Mouse (Mus musculus): ENCODE results near the gene Bmpr1a. TPM values are rescaled to one million over a fixed set of nuclear protein-coding genes. Genes with fewer than 3 reads are reported as not detected.
"Not testable (repeated sequence)": the region's sequence is repeated elsewhere in the genome, so short reads cannot be mapped to it uniquely, and the experiment has no call there.

Gene Bmpr1a
- total RNA-seq, 2 experiments from 2014 or later: 65.3 to 69.9 TPM

GRCm38 (mm10) chr14:34466291-34466690, 36.9 kb downstream of the Bmpr1a start:
- no peak for DNase-seq
- intact Hi-C loops (cut with DNase I; ENCODE audit: low total_unique reads): no loop called here

GRCm38 (mm10) chr14:34459386-34459785, 43.8 kb downstream of the Bmpr1a start:
- no peak for DNase-seq

GRCm38 (mm10) chr14:34458880-34459279, 44.3 kb downstream of the Bmpr1a start:
- no peak for DNase-seq
- intact Hi-C loops (cut with DNase I; ENCODE audit: low total_unique reads): loop anchor here (10.0 kb wide), 1 partner anchor 86 kb away; no protein-coding TSS in a partner anchor

More at GRCm38 (mm10) chr14:34459386-34459785, 43.8 kb downstream of the Bmpr1a start:
- intact Hi-C loops (cut with DNase I; ENCODE audit: low total_unique reads): loop anchor here (10.0 kb wide), 1 partner anchor 85 kb away; no protein-coding TSS in a partner anchor

GRCm38 (mm10) chr14:34454282-34454681, 48.9 kb downstream of the Bmpr1a start:
- no peak for DNase-seq
- intact Hi-C loops (cut with DNase I; ENCODE audit: low total_unique reads): loop anchor here (10.0 kb wide), 1 partner anchor 91 kb away; no protein-coding TSS in a partner anchor

GRCm38 (mm10) chr14:34453648-34454047, 49.5 kb downstream of the Bmpr1a start:
- intact Hi-C loops (cut with DNase I; ENCODE audit: low total_unique reads): loop anchor here (10.0 kb wide), 1 partner anchor 91 kb away; no protein-coding TSS in a partner anchor
- DNase-seq: no peak

GRCm38 (mm10) chr14:34451872-34452271, 51.3 kb downstream of the Bmpr1a start:
- intact Hi-C loops (cut with DNase I; ENCODE audit: low total_unique reads): loop anchor here (10.0 kb wide), 1 partner anchor 93 kb away; no protein-coding TSS in a partner anchor
- DNase-seq: no peak

GRCm38 (mm10) chr14:34450451-34450850, 52.7 kb downstream of the Bmpr1a start:
- intact Hi-C loops (cut with DNase I; ENCODE audit: low total_unique reads): loop anchor here (10.0 kb wide), 1 partner anchor 94 kb away; no protein-coding TSS in a partner anchor
- DNase-seq: no peak

- intact Hi-C loops (cut with DNase I; ENCODE audit: low total_unique reads): loop anchor here (10.0 kb wide), 1 partner anchor 95 kb away; no protein-coding TSS in a partner anchor
- no peak for DNase-seq
Observed at GRCm38 (mm10) chr14:34449807-34450206, 53.3 kb downstream of the Bmpr1a start.

- no peak for DNase-seq
- intact Hi-C loops (cut with DNase I; ENCODE audit: low total_unique reads): no loop called here
Observed at GRCm38 (mm10) chr14:34448398-34448797, 54.7 kb downstream of the Bmpr1a start.

GRCm38 (mm10) chr14:34447659-34448058, 55.5 kb downstream of the Bmpr1a start:
- DNase-seq: no peak
- intact Hi-C loops (cut with DNase I; ENCODE audit: low total_unique reads): no loop called here

- intact Hi-C loops (cut with DNase I; ENCODE audit: low total_unique reads): no loop called here
- no peak for DNase-seq
Observed at GRCm38 (mm10) chr14:34446624-34447023, 56.5 kb downstream of the Bmpr1a start.

- DNase-seq: no peak
- intact Hi-C loops (cut with DNase I; ENCODE audit: low total_unique reads): no loop called here
Observed at GRCm38 (mm10) chr14:34445348-34445747, 57.8 kb downstream of the Bmpr1a start.

- DNase-seq: no peak
- intact Hi-C loops (cut with DNase I; ENCODE audit: low total_unique reads): no loop called here
Observed at GRCm38 (mm10) chr14:34444924-34445323, 58.2 kb downstream of the Bmpr1a start.

- DNase-seq: peak; percentile 16
- intact Hi-C loops (cut with DNase I; ENCODE audit: low total_unique reads): no loop called here
Observed at GRCm38 (mm10) chr14:34444368-34444767, 58.8 kb downstream of the Bmpr1a start.

- DNase-seq: no peak
- intact Hi-C loops (cut with DNase I; ENCODE audit: low total_unique reads): no loop called here
Observed at GRCm38 (mm10) chr14:34442531-34442930, 60.6 kb downstream of the Bmpr1a start.

GRCm38 (mm10) chr14:34440526-34441066, 62.5 kb downstream of the Bmpr1a start:
- intact Hi-C loops (cut with DNase I; ENCODE audit: low total_unique reads): no loop called here
- DNase-seq: no peak

- no peak for DNase-seq
- intact Hi-C loops (cut with DNase I; ENCODE audit: low total_unique reads): no loop called here
Observed at GRCm38 (mm10) chr14:34429069-34429468, 74.1 kb downstream of the Bmpr1a start.

GRCm38 (mm10) chr14:34428274-34428673, 74.9 kb downstream of the Bmpr1a start:
- intact Hi-C loops (cut with DNase I; ENCODE audit: low total_unique reads): no loop called here
- DNase-seq: no peak

- no peak for DNase-seq
- intact Hi-C loops (cut with DNase I; ENCODE audit: low total_unique reads): no loop called here
Observed at GRCm38 (mm10) chr14:34421078-34421477, 82.1 kb downstream of the Bmpr1a start.

- intact Hi-C loops (cut with DNase I; ENCODE audit: low total_unique reads): no loop called here
- no peak for DNase-seq
Observed at GRCm38 (mm10) chr14:34417501-34417900, 85.6 kb downstream of the Bmpr1a start.

GRCm38 (mm10) chr14:34416946-34417345, 86.2 kb downstream of the Bmpr1a start:
- DNase-seq; intact Hi-C loops (cut with DNase I; ENCODE audit: low total_unique reads): not testable (repeated sequence)

Data from gastrocnemius, postnatal 14 days (tissue).